Mouse (Mus musculus): ENCODE measurements around the gene Pon3.
A peak's percentile ranks its signal among the peaks of the same experiment; 100 is the strongest.

The Pon3 gene

DNA sequence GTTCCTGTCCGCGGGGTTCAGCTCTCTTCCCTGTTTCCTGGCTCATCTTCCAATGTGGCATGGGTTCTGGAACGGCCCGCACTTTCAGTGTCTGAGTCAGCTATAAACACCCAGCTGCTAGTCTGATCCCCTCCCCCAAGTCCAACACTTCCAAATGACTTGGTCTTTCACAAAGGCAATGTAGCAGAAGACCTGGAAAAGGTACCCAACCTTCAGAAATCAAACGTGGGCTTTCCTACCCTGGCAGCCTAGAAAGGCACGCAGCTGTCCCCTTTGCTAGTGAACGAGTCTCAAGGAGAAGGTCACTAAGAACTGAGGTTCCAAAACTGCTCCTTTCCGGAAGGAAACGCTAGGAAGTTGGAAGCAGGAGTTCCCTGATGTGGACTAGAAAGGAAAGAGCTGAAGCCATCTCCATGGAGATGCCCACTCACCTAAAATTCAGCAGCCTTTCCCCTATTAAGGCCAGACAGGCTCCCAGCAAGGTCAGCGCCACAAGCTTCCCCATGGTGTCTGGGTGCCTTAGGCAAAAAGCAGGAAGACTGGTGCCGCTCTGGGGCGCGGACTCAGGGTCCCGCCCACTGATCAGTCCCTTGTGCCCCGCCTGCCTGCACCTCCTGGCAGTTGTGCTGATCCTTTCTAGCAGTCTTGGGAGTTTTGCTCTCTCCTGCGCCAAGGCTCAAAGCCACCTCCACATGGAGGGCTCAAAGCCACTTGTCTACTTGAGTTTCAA lies at the start of gene Pon3:
Gene Pon3, minus strand, starts transcription at position 565 of the 730 bp plus-strand sequence.
- DNase-seq (ENCODE audit: low spot score): peak; percentile 37

DNA sequence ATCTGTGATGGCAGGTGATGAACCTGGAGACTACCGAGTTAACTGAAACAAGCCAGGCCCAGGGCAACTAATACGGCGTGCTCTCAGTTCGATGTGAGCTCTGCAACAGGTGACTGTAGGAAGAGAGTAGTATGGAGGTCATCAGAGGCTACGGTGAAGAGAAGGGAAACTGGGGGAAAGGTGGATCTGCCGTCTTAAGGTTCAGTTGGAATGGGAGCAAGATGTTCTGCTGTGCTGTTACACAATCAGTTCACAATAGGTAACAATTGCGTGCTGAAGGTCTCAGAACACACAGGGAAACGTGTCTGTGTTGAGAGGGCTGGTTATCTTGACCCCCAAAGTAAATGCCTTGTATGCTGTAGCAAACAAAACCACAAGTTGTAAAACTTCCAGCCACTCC lies 48.9 kb upstream of the Pon3 start:
- DNase-seq (ENCODE audit: low spot score): no peak

DNA sequence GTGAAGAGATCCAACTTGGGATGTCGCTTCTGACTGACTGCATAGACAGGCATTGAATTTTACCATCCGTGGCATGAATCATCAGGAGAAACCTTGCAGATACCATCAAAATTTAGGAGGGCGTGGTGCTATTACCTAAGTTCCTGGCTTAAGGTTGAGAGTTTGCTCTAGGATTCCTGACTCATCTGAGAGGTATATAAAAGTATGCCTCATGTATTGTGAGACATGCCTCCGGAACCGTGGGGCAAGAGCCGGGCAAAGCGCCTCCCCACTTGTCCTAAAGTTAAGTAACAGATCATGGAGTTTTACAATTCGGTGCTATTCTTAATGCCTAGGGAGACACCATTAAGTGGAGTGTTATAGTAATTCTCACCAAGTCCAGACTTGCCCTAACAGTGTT lies 44.5 kb upstream of the Pon3 start:
- DNase-seq (ENCODE audit: low spot score): no peak

DNA sequence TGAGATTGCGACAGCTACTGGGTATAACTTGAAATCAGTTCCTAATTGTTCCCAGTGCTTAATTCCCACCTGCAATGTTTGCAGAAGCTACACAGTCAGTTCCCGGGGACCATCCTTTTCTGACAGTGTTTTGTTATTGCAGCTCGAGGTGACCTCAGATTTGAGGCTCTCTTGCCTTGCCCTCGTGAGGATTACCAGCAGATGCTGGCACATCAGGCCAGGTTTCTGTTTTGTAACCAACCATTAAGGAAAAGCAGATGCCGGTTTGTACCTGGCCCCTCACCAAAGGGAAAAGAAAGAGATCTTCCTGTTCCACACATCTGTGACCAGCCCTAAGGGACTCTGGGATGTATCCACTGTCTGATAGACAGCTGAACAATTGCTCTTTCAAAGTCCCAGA lies 43.5 kb upstream of the Pon3 start:
- DNase-seq (ENCODE audit: low spot score): no peak

DNA sequence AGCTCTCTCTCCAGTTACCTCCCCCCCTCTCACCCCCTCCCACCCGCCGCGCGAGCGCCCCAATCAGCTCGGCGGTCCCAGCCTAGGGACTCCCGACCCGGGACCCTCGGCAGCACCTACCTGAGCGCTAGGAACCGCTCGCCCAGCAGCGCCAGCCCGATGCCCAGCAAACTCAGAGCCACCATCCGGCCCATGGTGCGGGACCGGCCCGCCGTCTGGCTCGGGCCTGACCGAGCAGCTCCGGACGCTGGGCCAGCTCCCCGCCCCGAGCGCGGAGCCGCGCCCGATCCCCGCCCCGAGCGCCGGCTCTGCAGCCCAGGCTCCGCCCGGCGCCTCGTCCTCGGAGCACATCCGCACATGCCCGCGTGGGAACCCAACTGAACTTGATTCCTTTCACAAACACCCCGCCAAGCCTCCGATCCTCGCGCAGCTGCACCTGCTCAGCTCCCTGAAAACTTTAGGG lies 42.0 kb upstream of the Pon3 start, which contains the start of gene Pon2:
Gene Pon2, minus strand, starts transcription at position 364 of the 463 bp plus-strand sequence.
- peak; percentile 82 for DNase-seq (ENCODE audit: low spot score)

DNA sequence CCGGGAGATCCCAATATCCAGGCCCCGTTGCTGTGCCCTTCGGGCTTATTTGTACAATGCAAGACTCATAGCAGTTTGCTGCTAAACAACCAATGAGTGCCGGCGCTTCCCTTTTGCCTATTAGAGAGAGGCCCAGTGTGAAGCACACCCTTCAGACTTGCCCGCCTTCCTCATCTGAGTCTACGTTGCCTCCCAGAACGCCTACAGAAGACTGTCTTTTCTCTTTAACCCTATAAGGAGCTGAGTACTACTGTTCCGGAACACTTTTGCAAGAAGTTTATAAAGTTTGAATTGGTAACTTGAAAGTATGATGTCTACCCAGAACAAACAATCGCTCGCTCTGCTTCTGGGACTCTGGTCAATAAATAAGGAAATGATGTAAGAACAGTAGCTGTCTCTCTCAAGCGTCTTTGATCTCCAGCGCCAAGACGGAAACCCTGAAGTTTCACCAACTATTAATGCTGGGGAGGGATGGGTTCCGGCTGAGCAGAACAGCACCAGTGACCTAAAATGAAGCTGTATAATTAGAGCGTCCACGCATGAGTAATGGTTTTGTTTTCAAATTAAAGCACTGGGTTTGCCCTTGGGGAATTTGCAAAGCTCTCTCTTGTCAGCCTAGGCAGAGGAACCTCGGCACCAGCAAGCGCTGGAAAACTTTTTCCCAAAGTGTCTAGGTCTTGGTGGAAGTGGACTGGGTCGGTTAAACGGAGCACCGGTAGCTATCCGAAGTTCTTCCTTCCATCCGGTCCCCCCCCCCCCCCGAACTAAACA lies 41.4 kb upstream of the Pon3 start:
- peak; percentile 65 for DNase-seq (ENCODE audit: low spot score)

DNA sequence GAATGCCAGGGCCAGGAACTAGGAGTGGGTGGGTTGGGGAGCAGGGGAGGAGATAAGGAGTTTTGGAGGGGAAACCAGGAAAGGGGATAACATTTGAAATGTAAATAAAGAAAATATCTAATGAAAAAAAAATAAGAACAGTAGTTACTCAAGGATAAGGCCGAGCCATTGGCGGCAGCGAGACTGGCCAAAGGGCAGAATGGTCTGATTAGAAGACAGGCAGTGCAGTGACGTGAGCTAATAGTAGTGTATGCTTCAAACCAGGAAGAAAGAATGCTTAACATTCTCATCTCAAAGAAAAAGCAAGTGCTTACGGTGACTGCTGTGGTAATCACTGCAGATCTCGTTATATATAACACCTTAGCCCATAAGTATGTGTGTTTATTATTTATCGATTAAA lies 40.0 kb upstream of the Pon3 start:
- DNase-seq (ENCODE audit: low spot score): no peak

DNA sequence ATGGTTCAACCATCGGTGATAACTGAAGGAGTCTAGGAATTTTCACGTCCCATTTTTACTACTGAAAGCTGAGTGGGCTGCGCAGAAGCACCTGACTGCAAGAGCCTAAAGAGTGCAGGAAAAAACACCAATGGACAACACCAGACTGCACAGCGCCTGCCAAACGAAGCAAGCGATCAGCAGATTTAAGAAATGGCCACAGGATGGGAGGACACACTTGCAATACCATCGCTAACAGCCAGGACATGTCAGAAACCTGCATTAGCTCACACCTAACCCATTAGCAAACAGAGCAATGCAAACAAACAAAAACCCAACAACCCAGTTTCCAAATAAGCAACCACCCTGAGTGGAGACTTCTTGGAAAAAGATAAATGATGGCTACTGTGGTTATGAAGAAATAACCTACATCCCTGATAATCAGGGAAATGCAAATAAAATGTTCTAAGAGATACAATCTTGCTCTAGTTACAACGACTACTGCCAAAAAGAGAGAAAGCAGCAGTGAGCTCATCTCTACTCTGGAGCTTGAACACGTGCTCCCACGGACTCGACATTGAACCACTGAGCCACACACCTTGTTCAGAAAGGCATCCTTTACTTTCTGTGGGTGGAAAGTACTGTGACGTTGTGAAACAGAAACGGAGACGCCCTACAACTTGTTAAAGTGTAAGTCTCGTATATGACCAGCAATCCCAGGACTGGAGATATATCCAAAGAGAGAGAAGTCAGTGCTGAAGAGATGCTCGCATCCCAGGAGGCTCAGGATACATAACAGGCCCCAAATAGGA lies 38.8 kb upstream of the Pon3 start:
- DNase-seq (ENCODE audit: low spot score): no peak

DNA sequence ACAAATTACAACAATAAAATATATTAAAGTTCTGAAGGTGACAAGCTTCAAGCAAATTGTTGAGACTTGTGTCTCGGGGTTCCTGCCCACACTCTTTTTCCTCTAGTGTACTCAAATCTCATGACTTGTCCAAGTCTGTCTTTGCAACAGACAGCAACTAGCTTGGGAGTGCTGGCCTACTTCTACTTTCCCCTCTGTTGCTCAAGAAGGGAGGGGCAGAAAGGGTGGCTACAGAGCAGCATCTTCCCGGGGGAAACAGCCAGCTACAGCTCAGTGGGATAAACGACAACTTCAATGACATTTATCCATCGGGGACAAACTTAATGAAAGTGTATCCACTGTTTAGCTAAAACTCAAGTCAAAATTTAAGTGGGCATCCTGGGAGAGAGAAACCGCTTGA lies 36.8 kb upstream of the Pon3 start:
- DNase-seq (ENCODE audit: low spot score): no peak

DNA sequence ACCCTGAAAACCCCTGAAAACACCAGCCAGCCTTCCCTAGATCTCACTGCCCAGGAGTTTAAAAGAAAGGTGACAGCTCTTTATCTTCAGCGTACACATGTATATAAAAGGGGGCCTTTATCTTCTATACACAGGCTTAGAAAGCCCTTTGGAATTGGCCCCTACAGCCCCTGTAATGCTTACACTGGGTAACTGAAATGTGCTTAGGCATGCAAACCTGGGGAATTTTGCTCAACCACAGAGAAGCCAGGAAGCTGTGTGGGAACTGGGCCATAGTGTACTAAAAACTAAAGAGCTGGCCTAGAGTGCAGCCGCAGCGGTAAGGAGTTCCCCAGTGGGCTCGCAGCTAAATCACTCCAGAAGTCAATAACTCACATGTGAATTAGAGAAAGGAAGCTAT lies 35.4 kb upstream of the Pon3 start:
- no peak for DNase-seq (ENCODE audit: low spot score)

DNA sequence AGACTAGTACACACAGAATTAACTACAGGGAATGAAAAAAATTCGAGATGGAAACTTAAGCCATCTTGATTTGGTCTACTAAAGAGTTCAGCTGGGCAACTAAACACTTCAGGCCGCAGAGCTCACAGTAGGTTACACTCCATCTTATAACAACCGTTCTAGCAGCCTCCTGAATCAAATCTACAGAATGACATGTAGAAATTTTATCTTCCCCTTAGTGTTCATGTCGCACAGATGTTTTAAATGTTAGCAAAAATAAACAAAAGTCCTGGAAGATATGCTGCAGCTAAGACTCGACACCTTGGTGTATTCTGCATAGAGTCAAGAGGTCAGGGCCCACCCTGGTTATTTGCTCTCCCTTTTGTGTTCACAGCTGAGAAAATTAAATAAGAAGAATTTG lies 31.8 kb upstream of the Pon3 start:
- no peak for DNase-seq (ENCODE audit: low spot score)

DNA sequence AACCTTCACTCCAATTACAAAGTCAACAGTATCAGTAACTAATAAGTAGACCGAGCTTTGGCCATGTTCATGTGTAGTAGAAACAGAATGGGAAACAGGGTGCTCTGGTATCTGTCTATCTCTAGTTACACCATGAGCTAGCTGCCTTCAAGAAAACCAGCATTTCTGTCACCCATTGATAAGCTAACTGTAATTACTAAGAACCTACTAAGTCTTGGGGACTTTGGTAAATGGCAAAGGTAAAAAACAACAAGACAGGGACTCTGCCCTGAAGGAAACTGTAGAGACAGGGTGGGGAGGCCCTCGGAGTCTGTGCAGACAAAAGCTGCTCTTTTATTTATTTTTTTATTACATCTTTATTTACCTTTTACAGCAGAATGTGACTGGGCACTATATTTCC lies 31.3 kb upstream of the Pon3 start:
- DNase-seq (ENCODE audit: low spot score): no peak

DNA sequence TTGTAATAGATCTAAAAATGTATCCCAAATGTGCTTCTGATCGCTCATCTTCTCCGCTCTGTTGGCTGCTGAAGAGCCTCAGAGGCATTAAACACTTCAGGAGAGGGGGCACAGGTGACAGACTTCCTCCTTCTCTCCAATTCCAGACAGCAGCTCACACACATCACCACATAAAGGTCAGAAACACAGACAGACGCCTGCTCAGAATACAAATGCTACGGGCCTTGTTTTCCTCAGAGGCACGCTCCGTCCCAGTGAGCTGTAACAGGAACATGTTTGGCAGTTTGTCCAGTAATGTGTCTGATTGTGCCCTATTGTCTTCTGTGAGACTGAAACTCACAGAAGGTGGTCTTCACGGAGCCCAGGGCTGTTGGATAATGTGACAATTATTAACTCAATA lies 26.3 kb upstream of the Pon3 start:
- DNase-seq (ENCODE audit: low spot score): no peak

DNA sequence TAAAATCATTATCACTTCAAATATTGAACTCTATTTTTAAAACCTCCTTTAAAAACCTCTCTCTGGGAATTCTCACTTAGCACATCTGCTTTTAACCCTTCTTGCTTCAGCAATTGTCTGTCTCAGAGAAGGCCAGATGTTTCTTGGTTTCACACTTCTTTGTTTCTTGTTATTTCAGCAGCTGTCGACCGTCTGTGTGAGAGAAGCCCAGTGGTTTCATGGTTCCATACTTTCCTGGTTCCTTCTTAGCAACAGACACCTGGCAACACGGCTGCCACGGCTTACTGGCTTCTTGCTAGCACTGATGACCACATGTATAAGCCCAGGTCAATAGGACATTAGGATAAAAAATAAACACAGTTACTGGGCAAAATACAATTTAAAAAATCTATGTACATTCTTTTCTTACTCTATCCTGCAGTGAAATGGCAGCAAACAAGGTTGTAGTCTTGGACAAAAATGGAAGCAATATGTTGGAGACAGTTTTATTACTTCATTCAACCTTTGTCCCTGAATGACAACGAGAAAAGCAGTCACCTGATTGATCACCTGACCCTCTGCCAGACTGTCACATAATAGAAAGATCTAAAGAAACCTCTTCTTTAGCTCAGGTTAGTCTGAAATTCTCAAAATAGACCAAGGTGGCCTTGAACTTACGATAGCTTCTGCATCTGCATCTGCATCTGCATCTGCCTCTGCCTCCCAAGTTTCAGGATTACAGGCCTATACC lies 24.7 kb upstream of the Pon3 start:
- DNase-seq (ENCODE audit: low spot score): no peak

DNA sequence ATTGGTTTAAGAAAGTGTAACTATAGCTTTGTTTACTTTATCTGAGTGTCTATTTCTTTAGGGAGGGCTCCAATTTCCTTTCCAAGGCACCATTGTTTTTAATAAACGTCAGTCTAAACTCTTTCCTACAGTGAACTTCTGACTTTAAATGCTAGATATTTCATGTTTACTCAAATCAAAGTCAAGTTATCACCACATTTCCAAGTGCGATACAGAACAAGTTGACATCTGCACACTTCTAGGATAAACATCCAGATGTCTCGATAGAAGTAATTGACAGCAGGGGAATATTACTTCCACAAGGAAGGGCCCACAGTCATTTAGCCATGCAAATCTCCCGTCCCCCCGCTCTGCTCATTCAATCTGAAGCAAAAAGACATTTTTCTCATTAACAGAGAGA lies 21.9 kb upstream of the Pon3 start:
- DNase-seq (ENCODE audit: low spot score): no peak

DNA sequence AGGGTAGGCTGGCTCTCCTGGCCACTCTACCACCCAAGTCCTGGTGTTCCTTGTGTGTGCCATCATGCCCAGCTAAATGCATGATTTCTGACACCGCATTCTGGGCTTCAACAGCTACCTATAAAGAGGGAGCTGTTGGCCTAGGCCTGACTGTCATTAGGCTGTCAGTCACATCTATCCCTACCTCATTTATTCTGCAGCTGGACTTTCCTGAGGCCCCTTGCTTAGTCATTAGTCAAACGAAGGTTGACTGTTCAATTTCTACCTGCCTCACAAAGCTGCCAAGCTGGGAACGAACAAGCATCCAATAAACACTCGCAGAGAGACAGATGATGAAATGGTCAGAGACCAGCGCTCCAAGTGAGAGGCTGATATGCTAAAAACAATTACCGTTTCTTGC lies 13.6 kb upstream of the Pon3 start:
- no peak for DNase-seq (ENCODE audit: low spot score)

DNA sequence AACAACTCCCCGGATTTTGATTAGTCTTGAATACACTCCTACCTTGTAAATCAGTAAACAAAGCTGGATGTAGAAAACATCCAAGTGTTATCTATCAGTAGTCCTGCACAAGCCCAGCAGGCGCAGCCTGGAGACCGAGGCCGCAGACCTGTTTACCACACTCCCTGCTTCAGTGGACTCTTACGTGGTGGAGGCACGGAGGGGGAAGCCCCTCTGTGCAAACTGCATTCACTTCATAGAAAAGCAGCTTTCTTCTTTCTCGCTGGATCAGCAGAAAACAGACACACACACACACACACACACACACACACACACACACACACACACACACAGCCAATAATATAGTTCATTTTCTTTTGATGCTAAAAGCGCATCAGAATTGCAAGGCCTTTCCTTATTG lies 8.7 kb upstream of the Pon3 start:
- no peak for DNase-seq (ENCODE audit: low spot score)

DNA sequence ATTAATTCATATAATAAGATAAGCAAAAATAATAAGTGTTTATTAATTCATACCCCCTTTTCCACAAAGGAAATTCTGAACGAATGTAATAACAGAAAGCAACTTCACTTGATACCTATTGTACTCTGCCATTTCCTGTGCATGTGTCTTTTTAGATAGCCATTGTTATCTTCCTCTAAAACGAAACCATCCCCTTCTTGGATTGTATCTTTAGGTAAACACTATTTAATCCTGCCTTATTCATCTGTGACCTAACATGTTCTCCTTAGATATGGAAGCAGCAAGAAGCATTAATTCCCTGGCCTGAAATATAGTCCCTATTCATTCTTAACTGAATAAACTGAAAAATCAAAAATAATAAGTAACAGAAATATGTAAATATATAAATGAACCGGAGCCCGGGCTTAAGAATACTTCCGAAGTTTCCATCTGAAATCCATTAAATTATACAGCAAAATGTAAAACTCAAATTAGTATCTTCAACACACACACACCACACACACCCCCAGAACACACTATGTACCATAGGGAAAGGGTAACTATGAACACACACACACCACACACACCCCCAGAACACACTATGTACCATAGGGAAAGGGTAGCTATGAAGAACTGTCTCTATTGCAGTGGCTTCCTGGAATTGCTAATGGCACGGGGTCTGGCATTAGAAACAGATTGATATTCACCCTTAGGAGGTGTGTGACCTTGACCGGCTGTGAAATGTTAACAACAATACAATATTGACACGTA lies 7.3 kb upstream of the Pon3 start:
- DNase-seq (ENCODE audit: low spot score): no peak

DNA sequence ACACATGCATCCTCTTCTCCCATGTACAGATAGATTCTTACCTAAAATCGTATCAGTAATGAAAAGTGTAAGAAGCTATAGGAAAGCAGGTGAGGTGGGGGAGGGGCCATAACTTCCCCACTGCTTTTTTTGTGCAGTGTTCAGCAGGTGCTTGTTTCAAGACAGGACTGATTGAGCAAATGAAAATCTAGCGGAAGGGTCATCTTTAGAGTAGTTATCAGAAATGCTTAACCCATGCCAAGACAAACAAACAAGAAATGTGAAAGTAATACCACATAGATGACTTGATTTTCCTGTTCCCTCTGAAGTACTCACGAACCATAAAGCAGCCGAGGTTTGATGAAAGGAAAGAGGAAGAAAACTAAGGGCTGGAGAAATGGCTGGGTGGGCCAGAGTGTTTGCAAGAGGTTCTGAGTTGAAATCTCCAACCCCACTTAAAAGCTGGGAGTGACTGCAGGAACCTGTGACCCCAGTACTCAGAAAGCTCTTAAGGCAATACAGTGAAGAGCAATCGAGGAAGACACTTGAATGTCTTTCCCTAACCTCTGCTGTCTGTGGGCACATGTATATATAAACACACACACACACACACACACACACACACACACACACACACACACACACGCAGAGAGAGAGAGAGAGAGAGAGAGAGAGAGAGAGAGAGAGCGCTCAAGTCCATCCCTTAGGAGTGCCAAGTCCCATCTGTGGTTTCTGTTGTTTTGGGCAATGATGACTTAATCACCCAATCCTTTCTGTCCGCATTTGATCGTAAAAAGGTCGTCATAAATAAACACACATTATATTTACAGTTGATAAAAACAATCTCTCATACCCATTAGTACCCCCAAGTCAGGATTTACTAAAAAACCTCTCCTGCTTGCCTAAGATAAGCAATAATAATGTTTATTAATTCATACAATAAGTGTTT lies 6.5 kb upstream of the Pon3 start:
- DNase-seq (ENCODE audit: low spot score): no peak

DNA sequence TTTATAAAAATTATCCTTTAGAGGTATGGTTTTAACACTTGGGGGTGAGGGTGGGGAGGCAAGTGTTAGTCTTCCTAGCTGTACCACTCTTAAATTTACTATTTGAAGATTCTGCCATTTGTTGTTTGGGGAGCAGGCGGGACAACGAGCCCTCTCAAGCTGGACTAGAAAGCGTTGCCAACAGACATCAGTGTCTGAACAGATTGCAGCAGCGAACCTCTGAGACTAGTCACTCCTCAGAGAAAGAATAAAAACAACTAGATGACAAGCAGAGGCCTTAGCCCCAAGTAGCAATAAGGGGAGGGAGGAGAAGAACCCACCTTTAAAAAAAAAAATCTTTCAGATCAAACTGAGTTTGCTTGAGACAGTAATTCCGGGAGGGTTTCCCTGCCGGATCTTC lies 795 bp downstream of the Pon3 start:
- DNase-seq (ENCODE audit: low spot score): no peak
